Mouse (Mus musculus) myocyte (in vitro differentiated cells): ENCODE results near the gene Spdya.

ENCODE experiments used
- CEBPB ChIP-seq: IDR thresholded peaks from 2 replicates; pipeline ENCODE4 v1.6.1; 2011; ENCODE audit warnings: mild to moderate bottlenecking, moderate library complexity; ENCODE audit not compliant: poor library complexity, insufficient read depth, severe bottlenecking
- MAX ChIP-seq: IDR thresholded peaks from one replicate; pipeline ENCODE4 v1.6.1; 2011; ENCODE audit warnings: low read depth, mild to moderate bottlenecking, control low read depth
- MYOG ChIP-seq, 3 experiments: IDR thresholded peaks; one replicate each; pipeline ENCODE4 v1.6.1; 2011; ENCODE audit warnings: control low read depth in 2 of 3, low read depth in 2 of 3, mild to moderate bottlenecking in 2 of 3; ENCODE audit not compliant: insufficient read length in 2 of 3, control insufficient read depth in 1 of 3, insufficient read depth in 1 of 3
- POLR2A ChIP-seq: IDR thresholded peaks from one replicate; pipeline ENCODE4 v1.6.1; 2011; ENCODE audit warnings: low read depth, mild to moderate bottlenecking, control low read depth, moderate library complexity; ENCODE audit not compliant: insufficient read length
- POLR2AphosphoS2 ChIP-seq: IDR thresholded peaks from one replicate; pipeline ENCODE4 v1.6.1; 2011; ENCODE audit warnings: low read depth, control low read depth; ENCODE audit not compliant: insufficient read length
- REST ChIP-seq: IDR thresholded peaks from one replicate; pipeline ENCODE4 v1.6.1; 2011; ENCODE audit warnings: mild to moderate bottlenecking, control low read depth, moderate library complexity; ENCODE audit not compliant: insufficient read depth, insufficient read length
- USF1 ChIP-seq: IDR thresholded peaks from one replicate; pipeline ENCODE4 v1.6.1; 2011; ENCODE audit warnings: low read depth, mild to moderate bottlenecking, control low read depth, moderate library complexity

GRCm38 (mm10) chr17:71579176-71579705 is 27.4 kb downstream of the Spdya start:
- TF ChIP-seq POLR2A = no peak
- TF ChIP-seq USF1 = no peak
- no peak for TF ChIP-seq POLR2AphosphoS2
- TF ChIP-seq CEBPB = no peak
- no peak for TF ChIP-seq MYOG (IDR thresholded peaks at IDR 0.05; ENCODE audit: control insufficient read depth in 1 of 3, insufficient read depth in 1 of 3, insufficient read length in 2 of 3, low read depth in 2 of 3)
- TF ChIP-seq REST = no peak
- TF ChIP-seq MAX = no peak
